Comparison of ENCODE assay signal across 25 mouse cellular contexts in the genomic region with DNA sequence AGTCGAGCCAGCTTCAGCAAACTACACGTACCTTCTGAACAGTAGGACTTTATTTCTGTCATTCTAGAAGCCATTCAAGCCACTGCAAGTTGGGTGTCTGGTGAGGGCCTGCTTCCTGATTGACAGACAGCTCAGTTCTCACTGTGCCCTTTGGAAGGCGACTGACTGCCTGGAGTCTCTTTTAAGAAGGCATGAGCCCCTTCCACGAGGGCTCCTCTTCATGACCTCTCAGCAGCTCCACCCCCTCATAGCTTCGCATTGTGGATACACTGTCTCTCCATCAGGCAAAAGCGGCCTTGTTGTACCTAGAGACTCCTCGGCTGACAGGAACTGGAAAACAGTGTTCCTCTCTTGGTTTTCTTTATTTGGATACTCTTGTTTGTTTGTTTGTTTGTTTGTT.
DNase-seq lines count a peak whose midpoint lies in the region; ATAC-seq lines count a peak whose summit lies in the region.
"Had no signal": no experiment of that assay in that cellular context is flagged by ENCODE, and none has a peak within 500 bp of the region (broad histone marks: within the 10 kb centered on the region; RNA-seq: fewer than 3 reads in every experiment).

No protein-coding gene starts in this region.

- no peak; the same call in 1 of the 2 replicates for ATAC-seq in heart, embryonic 11.5 days (replicated peaks; ENCODE audit: insufficient number of reproducible peaks, low FRiP score, low TSS enrichment)
- ATAC-seq in midbrain, embryonic 13.5 days = no peak
- ATAC-seq: activated CD4-positive, CD25-positive, alpha-beta regulatory T cell, adult 4 months; CD4-positive, CD25-positive, alpha-beta regulatory T cell, adult 4 months; forebrain, embryonic 13.5 days; Patski had no signal

- H3K27me3 ChIP-seq in heart, embryonic 11.5 days (ENCODE audit: control insufficient read depth, insufficient read depth, low read length) = no peaks in the 10 kb centered on the region
- peaks cover 10% of the 10 kb centered on the region for H3K27me3 ChIP-seq in midbrain, embryonic 10.5 days (ENCODE audit: low read depth, poor library complexity, severe bottlenecking)
- H3K27me3 ChIP-seq in midbrain, embryonic 13.5 days = no peaks in the 10 kb centered on the region
- H3K27me3 ChIP-seq in limb, embryonic 10.5 days (ENCODE audit: low read depth, poor library complexity, severe bottlenecking) = no peaks in the 10 kb centered on the region
- H3K27me3 ChIP-seq: forebrain, embryonic 13.5 days; liver, embryonic 13.5 days; Patski had no signal

- no peak overlapping the region for H3K4me2 ChIP-seq in heart, embryonic 11.5 days
- no peak overlapping the region for H3K4me2 ChIP-seq in midbrain, embryonic 13.5 days (replicated peaks)
- H3K4me2 ChIP-seq: forebrain, embryonic 13.5 days; liver, embryonic 13.5 days had no signal

- H3K4me1 ChIP-seq in heart, embryonic 11.5 days (ENCODE audit: control insufficient read depth, insufficient read depth, low read length) = peaks cover 26% of the 10 kb centered on the region
- peaks cover 46% of the 10 kb centered on the region for H3K4me1 ChIP-seq in midbrain, embryonic 10.5 days
- H3K4me1 ChIP-seq in midbrain, embryonic 13.5 days (replicated peaks) = peaks cover 36% of the 10 kb centered on the region
- H3K4me1 ChIP-seq in limb, embryonic 10.5 days = peaks cover 29% of the 10 kb centered on the region

- H3K36me3 ChIP-seq in heart, embryonic 11.5 days (ENCODE audit: control insufficient read depth, insufficient read depth, low read length) = no peaks in the 10 kb centered on the region
- no peaks in the 10 kb centered on the region for H3K36me3 ChIP-seq in midbrain, embryonic 10.5 days
- H3K36me3 ChIP-seq in midbrain, embryonic 13.5 days = no peaks in the 10 kb centered on the region
- H3K36me3 ChIP-seq in limb, embryonic 10.5 days = no peaks in the 10 kb centered on the region
- H3K36me3 ChIP-seq: G1E; liver, embryonic 13.5 days had no signal

- DNase-seq in heart, adult 18-20 months = no peak
- no peak for DNase-seq in midbrain, embryonic 10.5 days (ENCODE audit: low spot score)
- DNase-seq in limb, embryonic 10.5 days (ENCODE audit: low spot score) = no peak
- DNase-seq in gastrocnemius, postnatal 25 days = no peak
- DNase-seq in adrenal gland, postnatal 4 days (ENCODE audit: low spot score in 2 of 2) = no peak
- DNase-seq: adrenal gland, postnatal 14 days; cerebellum, adult 8-10 months; gastrocnemius, postnatal 10 days; heart, adult 2 months; kidney, adult 2 months; kidney, postnatal 10 days; liver, embryonic 13.5 days; lung, adult 2 months; lung, postnatal 14 days; midbrain, embryonic 14.5 days; thymus, adult 18-20 months; thymus, postnatal 4 days had no signal

- WGBS in heart, embryonic 11.5 days (ENCODE audit: insufficient replicate concordance) = 42% methylated on average over 7 of the region's 7 CpGs
- 53% methylated on average over 7 of the region's 7 CpGs for WGBS in midbrain, embryonic 10.5 days
- WGBS in midbrain, embryonic 13.5 days = 52% methylated on average over 7 of the region's 7 CpGs
- 54% methylated on average over 7 of the region's 7 CpGs for WGBS in limb, embryonic 10.5 days

- H3K4me3 ChIP-seq in heart, embryonic 11.5 days (ENCODE audit: low read depth, low read length) = no peak overlapping the region
- H3K4me3 ChIP-seq in midbrain, embryonic 10.5 days = no peak overlapping the region
- H3K4me3 ChIP-seq in midbrain, embryonic 13.5 days (replicated peaks) = no peak overlapping the region
- H3K4me3 ChIP-seq in limb, embryonic 10.5 days = no peak overlapping the region
- H3K4me3 ChIP-seq: erythroblast, embryonic 14.5 days; forebrain, embryonic 13.5 days; heart, adult 2 months; liver, embryonic 13.5 days had no signal

- H3K27ac ChIP-seq in heart, embryonic 11.5 days (ENCODE audit: low read depth, low read length) = peak overlapping the region; percentile 42; the same call in 1 of the 2 replicates
- 0 out of 2 replicates have a peak overlapping the region, but pooled peaks have one; percentile 9 for H3K27ac ChIP-seq in midbrain, embryonic 10.5 days (replicated peaks)
- H3K27ac ChIP-seq in midbrain, embryonic 13.5 days = no peak overlapping the region
- H3K27ac ChIP-seq in limb, embryonic 10.5 days = peak overlapping the region; percentile 81
- H3K27ac ChIP-seq: forebrain, embryonic 13.5 days; heart, adult 2 months; liver, embryonic 13.5 days had no signal

- H3K9me3 ChIP-seq in heart, embryonic 11.5 days (replicated peaks; ENCODE audit: control insufficient read depth, low read length) = no peaks in the 10 kb centered on the region
- no peaks in the 10 kb centered on the region for H3K9me3 ChIP-seq in midbrain, embryonic 10.5 days (replicated peaks)
- no peaks in the 10 kb centered on the region for H3K9me3 ChIP-seq in midbrain, embryonic 13.5 days
- no peaks in the 10 kb centered on the region for H3K9me3 ChIP-seq in limb, embryonic 10.5 days (replicated peaks)
- H3K9me3 ChIP-seq: forebrain, embryonic 13.5 days; liver, embryonic 13.5 days had no signal

- no peak overlapping the region for H3K9ac ChIP-seq in heart, embryonic 11.5 days (ENCODE audit: low read depth, low read length)
- H3K9ac ChIP-seq in midbrain, embryonic 13.5 days (replicated peaks) = no peak overlapping the region
- H3K9ac ChIP-seq: forebrain, embryonic 13.5 days; liver, embryonic 13.5 days had no signal
